Mouse (Mus musculus): ENCODE results near the gene Armc6. TPM values are rescaled to one million over a fixed set of nuclear protein-coding genes. Genes with fewer than 3 reads are reported as not detected.

Armc6 gene
- polyA plus RNA-seq, 1 experiment: 48.5 TPM

GRCm38 (mm10) chr8:70204757-70205156 is 29.5 kb downstream of the Armc6 start:
- peaks cover 9% of the 10 kb centered on the region for H3K27me3 ChIP-seq (ENCODE audit: control insufficient read depth, insufficient read depth, insufficient read length)
- no peaks in the 10 kb centered on the region for H3K79me3 ChIP-seq (ENCODE audit: low read depth)
- TF ChIP-seq CTCF (IDR thresholded peaks at IDR 0.05; ENCODE audit: control insufficient read depth, insufficient read depth, insufficient read length) (no peak), FOSL1 (IDR thresholded peaks at IDR 0.05; ENCODE audit: insufficient read depth, low read length, poor library complexity, severe bottlenecking) (no peak), MYOD1 (IDR thresholded peaks at IDR 0.05; ENCODE audit: control insufficient read depth, insufficient read length, low read depth) (no peak), MAX (IDR thresholded peaks at IDR 0.05) (no peak), USF1 (IDR thresholded peaks at IDR 0.05; ENCODE audit: low read depth) (no peak), MYOG (IDR thresholded peaks at IDR 0.05; ENCODE audit: control insufficient read depth, extremely low read depth, insufficient read length) (no peak), CEBPB (IDR thresholded peaks at IDR 0.05; ENCODE audit: low read depth) (no peak)
- no peak overlapping the region for H3K4me3 ChIP-seq (ENCODE audit: insufficient read depth, poor library complexity, severe bottlenecking)
- no peaks in the 10 kb centered on the region for H3K79me2 ChIP-seq (ENCODE audit: control insufficient read depth, insufficient read depth)
- no peak overlapping the region for H3ac ChIP-seq (ENCODE audit: control insufficient read depth, insufficient read length, low read depth)
- no peaks in the 10 kb centered on the region for H3K36me3 ChIP-seq (ENCODE audit: control insufficient read depth, insufficient read depth)

DNA sequence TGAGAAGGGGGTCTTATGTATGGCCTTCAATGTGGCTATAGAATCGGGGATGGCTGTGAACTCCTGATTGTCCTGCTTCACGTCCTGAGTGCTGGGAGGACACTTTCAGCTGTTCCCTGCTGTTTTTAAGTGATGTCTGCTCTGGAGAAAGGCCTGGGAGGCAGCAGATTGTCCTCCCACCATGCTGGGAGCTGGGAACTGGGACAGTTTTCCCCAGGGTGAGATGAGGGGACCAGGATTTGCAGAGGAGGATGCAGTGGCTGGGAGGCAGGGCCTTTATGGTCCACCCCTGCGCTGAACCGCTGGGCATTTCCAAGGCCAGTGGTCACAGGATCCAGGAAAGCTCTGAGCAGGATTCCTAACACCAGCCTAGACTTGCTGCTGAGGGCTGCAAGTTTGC is 31.2 kb downstream of the Armc6 start:
- Histone ChIP-seq H3K79me2 (ENCODE audit: control insufficient read depth, insufficient read depth) (no peaks in the 10 kb centered on the region), H3K4me3 (ENCODE audit: insufficient read depth, poor library complexity, severe bottlenecking) (no peak overlapping the region), H3K79me3 (ENCODE audit: low read depth) (no peaks in the 10 kb centered on the region), H3K36me3 (ENCODE audit: control insufficient read depth, insufficient read depth) (no peaks in the 10 kb centered on the region), H3K27me3 (ENCODE audit: control insufficient read depth, insufficient read depth, insufficient read length) (peaks cover 9% of the 10 kb centered on the region), H3ac (ENCODE audit: control insufficient read depth, insufficient read length, low read depth) (no peak overlapping the region)
- TF ChIP-seq MYOD1 (IDR thresholded peaks at IDR 0.05; ENCODE audit: control insufficient read depth, insufficient read length, low read depth): no peak
- no peak for TF ChIP-seq CTCF (IDR thresholded peaks at IDR 0.05; ENCODE audit: control insufficient read depth, insufficient read depth, insufficient read length)
- no peak for TF ChIP-seq USF1 (IDR thresholded peaks at IDR 0.05; ENCODE audit: low read depth)
- no peak for TF ChIP-seq MYOG (IDR thresholded peaks at IDR 0.05; ENCODE audit: control insufficient read depth, extremely low read depth, insufficient read length)
- no peak for TF ChIP-seq FOSL1 (IDR thresholded peaks at IDR 0.05; ENCODE audit: insufficient read depth, low read length, poor library complexity, severe bottlenecking)
- no peak for TF ChIP-seq MAX (IDR thresholded peaks at IDR 0.05)
- no peak for TF ChIP-seq CEBPB (IDR thresholded peaks at IDR 0.05; ENCODE audit: low read depth)

- no peak for TF ChIP-seq MYOD1 (IDR thresholded peaks at IDR 0.05; ENCODE audit: control insufficient read depth, insufficient read length, low read depth)
- no peak for TF ChIP-seq CTCF (IDR thresholded peaks at IDR 0.05; ENCODE audit: control insufficient read depth, insufficient read depth, insufficient read length)
- TF ChIP-seq FOSL1 (IDR thresholded peaks at IDR 0.05; ENCODE audit: insufficient read depth, low read length, poor library complexity, severe bottlenecking): no peak
- TF ChIP-seq USF1 (IDR thresholded peaks at IDR 0.05; ENCODE audit: low read depth): no peak
- Histone ChIP-seq H3K36me3 (ENCODE audit: control insufficient read depth, insufficient read depth) (no peaks in the 10 kb centered on the region), H3K27me3 (ENCODE audit: control insufficient read depth, insufficient read depth, insufficient read length) (peaks cover 9% of the 10 kb centered on the region), H3K79me3 (ENCODE audit: low read depth) (no peaks in the 10 kb centered on the region), H3ac (ENCODE audit: control insufficient read depth, insufficient read length, low read depth) (no peak overlapping the region), H3K4me3 (ENCODE audit: insufficient read depth, poor library complexity, severe bottlenecking) (no peak overlapping the region), H3K79me2 (ENCODE audit: control insufficient read depth, insufficient read depth) (no peaks in the 10 kb centered on the region)
These were observed 32.8 kb downstream of the Armc6 start for GRCm38 (mm10) chr8:70201417-70201816.

DNA sequence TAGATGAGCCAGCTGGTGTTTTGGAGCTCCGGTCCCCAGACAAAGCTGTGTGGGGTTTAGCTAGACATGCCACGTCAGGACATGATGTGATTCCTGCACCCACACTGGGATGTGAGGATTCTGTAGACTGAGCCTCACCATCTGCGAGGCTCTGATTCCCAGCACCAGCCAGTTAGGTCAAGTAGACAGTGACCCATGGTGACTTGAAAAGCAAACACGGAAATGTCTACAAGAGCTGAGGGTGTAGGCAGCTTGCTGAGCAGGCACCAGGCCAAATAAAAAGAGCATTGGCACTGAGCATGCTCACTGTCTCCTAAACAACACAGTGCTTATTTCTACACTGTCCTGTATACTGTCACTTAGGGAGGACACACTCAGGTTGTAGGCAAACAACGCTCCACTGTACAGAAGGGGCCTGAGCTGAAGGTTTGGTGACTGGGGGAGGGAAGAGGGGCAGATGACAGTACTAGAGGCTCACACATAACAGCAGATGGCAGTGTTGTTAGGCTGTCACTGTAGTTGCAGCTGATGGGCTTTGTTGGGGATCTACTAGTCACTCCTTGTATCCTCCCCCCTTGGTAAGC is 34.1 kb downstream of the Armc6 start:
- Histone ChIP-seq H3K79me2 (ENCODE audit: control insufficient read depth, insufficient read depth) (no peaks in the 10 kb centered on the region), H3K36me3 (ENCODE audit: control insufficient read depth, insufficient read depth) (no peaks in the 10 kb centered on the region), H3K4me3 (ENCODE audit: insufficient read depth, poor library complexity, severe bottlenecking) (no peak overlapping the region), H3ac (ENCODE audit: control insufficient read depth, insufficient read length, low read depth) (no peak overlapping the region), H3K27me3 (ENCODE audit: control insufficient read depth, insufficient read depth, insufficient read length) (peaks cover 9% of the 10 kb centered on the region), H3K79me3 (ENCODE audit: low read depth) (no peaks in the 10 kb centered on the region)
- peak; percentile 58 for TF ChIP-seq CTCF (IDR thresholded peaks at IDR 0.05; ENCODE audit: control insufficient read depth, insufficient read depth, insufficient read length)
- no peak for TF ChIP-seq MYOD1 (IDR thresholded peaks at IDR 0.05; ENCODE audit: control insufficient read depth, insufficient read length, low read depth)

GRCm38 (mm10) chr8:70197603-70198002 is 36.7 kb downstream of the Armc6 start:
- Histone ChIP-seq H3K4me3 (ENCODE audit: insufficient read depth, poor library complexity, severe bottlenecking) (no peak overlapping the region), H3K79me3 (ENCODE audit: low read depth) (no peaks in the 10 kb centered on the region), H3K79me2 (ENCODE audit: control insufficient read depth, insufficient read depth) (no peaks in the 10 kb centered on the region), H3K36me3 (ENCODE audit: control insufficient read depth, insufficient read depth) (no peaks in the 10 kb centered on the region), H3K27me3 (ENCODE audit: control insufficient read depth, insufficient read depth, insufficient read length) (peaks cover 9% of the 10 kb centered on the region), H3ac (ENCODE audit: control insufficient read depth, insufficient read length, low read depth) (no peak overlapping the region)
- TF ChIP-seq MAX (IDR thresholded peaks at IDR 0.05): no peak

GRCm38 (mm10) chr8:70195762-70196161 is 38.5 kb downstream of the Armc6 start:
- no peaks in the 10 kb centered on the region for H3K79me2 ChIP-seq (ENCODE audit: control insufficient read depth, insufficient read depth)
- peaks cover 3% of the 10 kb centered on the region for H3K27me3 ChIP-seq (ENCODE audit: control insufficient read depth, insufficient read depth, insufficient read length)
- H3ac ChIP-seq (ENCODE audit: control insufficient read depth, insufficient read length, low read depth): no peak overlapping the region
- H3K36me3 ChIP-seq (ENCODE audit: control insufficient read depth, insufficient read depth): no peaks in the 10 kb centered on the region
- H3K4me3 ChIP-seq (ENCODE audit: insufficient read depth, poor library complexity, severe bottlenecking): no peak overlapping the region
- H3K79me3 ChIP-seq (ENCODE audit: low read depth): no peaks in the 10 kb centered on the region
- no peak for TF ChIP-seq MYOG (IDR thresholded peaks at IDR 0.05; ENCODE audit: control insufficient read depth, extremely low read depth, insufficient read length)
- TF ChIP-seq CEBPB (IDR thresholded peaks at IDR 0.05; ENCODE audit: low read depth): no peak
- TF ChIP-seq CTCF (IDR thresholded peaks at IDR 0.05; ENCODE audit: control insufficient read depth, insufficient read depth, insufficient read length): no peak
- TF ChIP-seq MYOD1 (IDR thresholded peaks at IDR 0.05; ENCODE audit: control insufficient read depth, insufficient read length, low read depth): no peak
- no peak for TF ChIP-seq USF1 (IDR thresholded peaks at IDR 0.05; ENCODE audit: low read depth)
- no peak for TF ChIP-seq MAX (IDR thresholded peaks at IDR 0.05)
- TF ChIP-seq FOSL1 (IDR thresholded peaks at IDR 0.05; ENCODE audit: insufficient read depth, low read length, poor library complexity, severe bottlenecking): no peak
